Mouse (Mus musculus) stomach, embryonic 16.5 days (tissue): ENCODE data around the gene Prrx2. TPM values are rescaled to one million over a fixed set of nuclear protein-coding genes. Genes with fewer than 3 reads are reported as not detected.
A peak's percentile ranks its signal among the peaks of the same experiment; 100 is the strongest.

Experiments
- ATAC-seq: fragments of 200-750 bp; cut with Nextera tagmentation; 2 replicates; pipeline ENCODE4 v1.8.0; 2017; ENCODE audit warnings: moderate number of reproducible peaks, moderate TSS enrichment; ENCODE audit not compliant: insufficient read depth, low FRiP score
- H3K27ac ChIP-seq: fragments of 300-500 bp; sonication (generic); 2 replicates; pipeline ENCODE4 v1.5.1; 2014; ENCODE audit warnings: low read length
- H3K27me3 ChIP-seq: fragments of 300-500 bp; sonication (generic); 2 replicates; pipeline ENCODE4 v1.6.1; 2014; ENCODE audit warnings: low read length, control low read depth, mixed read lengths; ENCODE audit not compliant: control insufficient read depth, insufficient read depth
- H3K36me3 ChIP-seq: fragments of 300-500 bp; sonication (generic); 2 replicates; pipeline ENCODE4 v1.6.1; 2014; ENCODE audit warnings: low read length; ENCODE audit not compliant: control insufficient read depth, insufficient read depth
- H3K4me1 ChIP-seq: fragments of 300-500 bp; sonication (generic); 2 replicates; pipeline ENCODE4 v1.6.1; 2014; ENCODE audit warnings: low read length, control low read depth, mixed read lengths; ENCODE audit not compliant: control insufficient read depth, insufficient read depth
- H3K4me2 ChIP-seq: fragments of 300-500 bp; sonication (generic); 2 replicates; pipeline ENCODE4 v1.6.1; 2014; ENCODE audit warnings: low read depth, low read length, mixed read lengths
- H3K4me3 ChIP-seq: fragments of 300-500 bp; sonication (generic); replicated peaks from 2 replicates; pipeline ENCODE4 v1.5.1; 2014; ENCODE audit warnings: mild to moderate bottlenecking, low read length
- H3K9ac ChIP-seq: fragments of 300-500 bp; sonication (generic); 2 replicates; pipeline ENCODE4 v1.6.1; 2014; ENCODE audit warnings: low read length
- H3K9me3 ChIP-seq: fragments of 300-500 bp; sonication (generic); replicated peaks from 2 replicates; pipeline ENCODE4 v1.6.1; 2016; ENCODE audit warnings: low read length, control low read depth; ENCODE audit not compliant: control insufficient read depth
- WGBS: fragments of 180-500 bp; shearing (Covaris S2); extraction: QIAGEN DNeasy Blood & Tissue Kit; methylation state at CpG from one replicate; pipeline ENCODE4 v1.1.7; 2014; 5-methylcytosine and 5-hydroxymethylcytosine counted together
- polyA plus RNA-seq: library from polyadenylated mRNA; unstranded; fragments of >200 nt; fragmentation: Nextera tagmentation; extraction: Ambion mirVana; gene quantifications from 2 replicates; pipeline ENCODE4 v1.2.1, GENCODE M21; 2015

Gene Prrx2
- polyA plus RNA-seq, 1 experiment from 2014 or later: 3.9 TPM

DNA sequence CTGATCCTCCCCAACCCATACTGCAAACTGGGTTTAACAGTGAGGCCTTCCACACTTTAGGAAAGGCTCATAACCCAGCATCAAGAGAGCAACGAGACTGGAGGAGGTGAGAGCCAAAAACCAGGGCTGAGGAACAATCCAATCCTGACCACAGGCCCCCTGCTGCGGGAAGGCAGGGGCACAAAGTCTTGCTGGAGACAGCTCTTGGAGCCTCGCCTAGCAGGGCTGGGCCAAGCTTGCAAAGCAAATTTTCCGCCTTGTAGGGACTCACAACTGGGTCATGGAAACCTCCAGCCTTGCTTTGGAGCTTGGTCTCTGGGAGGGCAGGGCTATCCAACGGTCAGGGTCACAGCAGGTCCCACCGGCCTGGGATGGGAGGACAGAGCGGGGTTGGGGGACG is 36.1 kb downstream of the Prrx2 start:
- H3K9ac ChIP-seq: no peak overlapping the region
- no peaks in the 10 kb centered on the region for H3K9me3 ChIP-seq
- ATAC-seq: no peak
- H3K27me3 ChIP-seq: no peaks in the 10 kb centered on the region
- H3K4me2 ChIP-seq: no peak overlapping the region
- no peaks in the 10 kb centered on the region for H3K36me3 ChIP-seq
- 66% methylated on average over 8 of the region's 8 CpGs for WGBS
- no peak overlapping the region for H3K27ac ChIP-seq
- no peaks in the 10 kb centered on the region for H3K4me1 ChIP-seq
- H3K4me3 ChIP-seq: no peak overlapping the region

DNA sequence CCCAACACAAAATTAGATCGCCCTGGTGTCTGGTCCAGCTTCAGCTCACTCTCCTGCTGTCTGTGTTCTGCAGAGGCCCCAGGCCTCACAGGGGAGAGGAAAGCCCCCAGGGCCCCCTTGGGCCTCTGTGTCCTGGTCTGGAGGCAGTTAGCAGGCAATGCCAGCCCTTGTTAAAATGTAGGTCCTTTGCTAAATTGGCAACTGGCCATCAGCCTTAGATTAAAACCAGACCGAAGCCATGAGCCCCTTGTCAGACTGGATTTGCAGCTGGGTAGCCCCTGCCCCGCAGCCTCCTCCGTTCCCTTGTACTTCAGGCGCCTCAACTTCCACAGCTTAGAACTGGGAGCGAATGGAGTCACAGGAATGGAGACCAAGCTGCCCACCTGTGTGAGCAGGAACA is 37.9 kb downstream of the Prrx2 start:
- no peaks in the 10 kb centered on the region for H3K4me1 ChIP-seq
- ATAC-seq: no peak
- no peak overlapping the region for H3K4me2 ChIP-seq
- 67% methylated on average over 6 of the region's 6 CpGs for WGBS
- H3K4me3 ChIP-seq: no peak overlapping the region
- no peak overlapping the region for H3K27ac ChIP-seq
- peak overlapping the region; percentile 40; the same call in 1 of the 2 replicates for H3K9ac ChIP-seq
- H3K9me3 ChIP-seq: no peaks in the 10 kb centered on the region
- no peaks in the 10 kb centered on the region for H3K27me3 ChIP-seq
- H3K36me3 ChIP-seq: no peaks in the 10 kb centered on the region

DNA sequence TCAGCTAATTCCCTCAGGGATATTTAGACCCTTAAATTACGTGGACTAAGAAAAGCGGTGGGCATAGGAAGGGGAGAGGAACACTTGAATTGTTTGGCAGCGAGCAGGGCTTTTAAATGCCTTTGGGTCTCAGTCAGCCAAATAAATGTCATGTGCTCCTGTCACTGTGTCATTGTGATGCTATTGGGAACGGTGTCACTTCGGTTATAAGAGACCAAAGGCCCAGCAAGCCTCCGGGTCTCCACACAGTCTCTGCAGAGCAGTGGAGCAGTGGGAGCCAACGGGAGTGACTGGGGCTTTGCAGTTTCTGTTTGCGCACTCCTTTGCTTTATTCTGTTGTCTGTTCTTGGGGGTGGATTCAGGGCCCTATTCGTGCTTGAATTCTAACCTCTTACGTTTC is 39.7 kb downstream of the Prrx2 start:
- H3K4me3 ChIP-seq: no peak overlapping the region
- 49% methylated on average over 10 of the region's 10 CpGs for WGBS
- no peaks in the 10 kb centered on the region for H3K9me3 ChIP-seq
- no peaks in the 10 kb centered on the region for H3K4me1 ChIP-seq
- H3K27me3 ChIP-seq: no peaks in the 10 kb centered on the region
- no peak overlapping the region for H3K9ac ChIP-seq
- H3K4me2 ChIP-seq: no peak overlapping the region
- H3K36me3 ChIP-seq: no peaks in the 10 kb centered on the region
- no peak overlapping the region for H3K27ac ChIP-seq
- ATAC-seq: no peak

DNA sequence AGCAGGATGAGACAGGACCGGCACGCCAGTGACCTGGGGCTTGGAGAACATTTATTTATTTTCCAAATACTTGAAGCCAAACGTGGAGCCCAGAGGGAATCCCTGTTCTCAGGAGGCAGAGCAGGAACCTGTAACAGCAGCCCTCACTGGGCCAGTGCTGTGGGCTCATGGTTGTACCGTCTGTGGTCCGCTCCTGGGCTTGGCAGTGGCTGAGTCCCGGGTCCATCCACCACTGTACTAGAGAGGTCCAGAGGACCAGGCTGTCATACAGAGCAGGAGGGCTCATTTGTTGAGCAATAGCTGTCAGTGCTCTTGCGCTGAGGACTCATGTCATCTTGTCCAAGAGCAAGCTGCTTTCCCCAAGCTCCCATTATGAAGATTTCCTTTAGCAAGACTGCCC is 40.3 kb downstream of the Prrx2 start:
- 68% methylated on average over 7 of the region's 7 CpGs for WGBS
- H3K36me3 ChIP-seq: no peaks in the 10 kb centered on the region
- H3K4me2 ChIP-seq: no peak overlapping the region
- no peak overlapping the region for H3K4me3 ChIP-seq
- no peak overlapping the region for H3K27ac ChIP-seq
- H3K4me1 ChIP-seq: no peaks in the 10 kb centered on the region
- ATAC-seq: no peak
- H3K27me3 ChIP-seq: no peaks in the 10 kb centered on the region
- no peak overlapping the region for H3K9ac ChIP-seq
- H3K9me3 ChIP-seq: no peaks in the 10 kb centered on the region

DNA sequence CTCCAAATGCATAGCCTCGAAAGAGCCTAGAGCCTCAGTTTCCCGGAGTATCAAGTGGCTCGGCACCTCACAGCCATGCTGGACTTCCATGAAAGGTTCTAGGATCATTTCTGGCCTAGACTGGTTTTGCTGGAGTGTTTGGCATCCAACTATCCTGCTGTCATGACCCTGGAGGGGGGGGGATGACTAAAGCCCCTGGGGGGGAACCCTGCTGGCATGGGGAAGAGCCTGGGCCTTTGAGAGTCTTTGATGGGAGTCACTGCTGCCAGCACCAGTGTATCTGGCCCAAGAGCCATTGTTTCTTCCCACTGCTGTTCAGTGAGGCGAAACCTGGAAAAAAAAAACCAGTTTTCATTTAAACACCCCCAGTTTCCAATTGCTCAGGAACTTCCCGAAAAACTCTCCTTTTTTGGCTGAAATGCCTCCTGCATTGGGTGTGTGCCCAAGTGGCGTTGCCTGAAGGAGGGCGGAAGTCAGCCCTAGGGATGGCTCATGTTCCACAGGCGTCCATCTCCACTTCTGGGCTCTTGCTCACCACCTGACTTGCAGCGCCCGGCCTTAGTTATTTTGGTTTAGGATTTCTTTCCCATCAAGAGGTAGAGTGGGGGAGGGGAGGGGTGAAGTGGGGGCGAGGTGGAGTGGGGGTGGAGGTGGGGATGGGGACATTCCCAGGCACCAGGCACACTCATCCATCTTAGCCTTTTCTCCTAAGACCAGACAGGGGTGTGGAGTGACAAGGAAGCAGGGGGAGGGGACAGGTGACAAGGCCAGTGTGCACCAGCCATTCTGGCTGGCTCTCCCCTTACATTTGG is 41.1 kb downstream of the Prrx2 start:
- Histone ChIP-seq H3K9me3 (no peaks in the 10 kb centered on the region), H3K4me3 (no peak overlapping the region), H3K27ac (no peak overlapping the region), H3K4me1 (no peaks in the 10 kb centered on the region), H3K27me3 (no peaks in the 10 kb centered on the region), H3K9ac (no peak overlapping the region), H3K4me2 (no peak overlapping the region), H3K36me3 (no peaks in the 10 kb centered on the region)
- no peak for ATAC-seq
- WGBS: 45% methylated on average over 11 of the region's 11 CpGs

DNA sequence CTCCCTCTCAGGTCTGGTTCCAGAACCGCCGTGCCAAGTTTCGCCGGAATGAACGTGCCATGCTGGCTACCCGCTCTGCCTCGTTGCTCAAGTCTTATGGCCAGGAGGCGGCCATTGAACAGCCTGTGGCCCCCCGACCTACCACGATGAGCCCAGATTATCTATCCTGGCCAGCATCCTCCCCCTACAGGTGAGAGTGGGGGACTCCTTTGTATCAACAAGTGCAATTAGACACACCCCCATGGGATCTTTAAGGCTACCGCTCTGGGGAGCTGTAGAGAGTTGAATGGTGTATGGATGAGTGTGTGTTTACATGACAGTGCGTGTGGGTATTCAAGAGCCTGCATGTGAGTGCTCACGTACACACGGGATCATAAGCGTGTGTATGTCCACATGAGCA is 44.7 kb downstream of the Prrx2 start:
- Histone ChIP-seq H3K9ac (no peak overlapping the region), H3K9me3 (no peaks in the 10 kb centered on the region), H3K4me1 (no peaks in the 10 kb centered on the region), H3K4me2 (no peak overlapping the region), H3K36me3 (no peaks in the 10 kb centered on the region), H3K27me3 (no peaks in the 10 kb centered on the region), H3K4me3 (no peak overlapping the region), H3K27ac (no peak overlapping the region)
- ATAC-seq: no peak
- WGBS: 92% methylated on average over 15 of the region's 15 CpGs

DNA sequence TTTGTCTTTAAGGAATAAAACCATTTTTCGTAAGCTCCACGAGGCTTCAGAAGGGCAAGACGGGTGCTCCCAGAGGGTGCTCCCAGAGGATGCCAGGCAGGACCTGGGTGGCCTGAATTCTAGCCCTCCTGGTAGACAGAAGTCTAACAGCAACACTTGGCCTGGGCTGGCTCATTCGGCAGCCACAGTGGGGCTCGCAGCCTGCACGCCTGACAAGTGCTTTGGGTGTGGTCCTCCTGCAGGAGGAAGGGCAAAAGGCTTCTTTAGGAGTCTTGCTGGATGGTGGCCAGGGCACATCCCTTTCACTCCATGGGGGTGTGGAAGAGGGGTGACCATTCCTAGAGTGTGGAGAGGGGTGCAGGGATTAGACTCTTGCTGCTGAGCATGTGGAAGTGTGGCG is 46.4 kb downstream of the Prrx2 start:
- H3K4me1 ChIP-seq: peaks cover 4% of the 10 kb centered on the region
- ATAC-seq: no peak
- no peaks in the 10 kb centered on the region for H3K36me3 ChIP-seq
- no peaks in the 10 kb centered on the region for H3K27me3 ChIP-seq
- H3K4me2 ChIP-seq: no peak overlapping the region
- H3K9me3 ChIP-seq: no peaks in the 10 kb centered on the region
- WGBS: 76% methylated on average over 7 of the region's 7 CpGs
- H3K27ac ChIP-seq: no peak overlapping the region
- no peak overlapping the region for H3K9ac ChIP-seq
- no peak overlapping the region for H3K4me3 ChIP-seq

DNA sequence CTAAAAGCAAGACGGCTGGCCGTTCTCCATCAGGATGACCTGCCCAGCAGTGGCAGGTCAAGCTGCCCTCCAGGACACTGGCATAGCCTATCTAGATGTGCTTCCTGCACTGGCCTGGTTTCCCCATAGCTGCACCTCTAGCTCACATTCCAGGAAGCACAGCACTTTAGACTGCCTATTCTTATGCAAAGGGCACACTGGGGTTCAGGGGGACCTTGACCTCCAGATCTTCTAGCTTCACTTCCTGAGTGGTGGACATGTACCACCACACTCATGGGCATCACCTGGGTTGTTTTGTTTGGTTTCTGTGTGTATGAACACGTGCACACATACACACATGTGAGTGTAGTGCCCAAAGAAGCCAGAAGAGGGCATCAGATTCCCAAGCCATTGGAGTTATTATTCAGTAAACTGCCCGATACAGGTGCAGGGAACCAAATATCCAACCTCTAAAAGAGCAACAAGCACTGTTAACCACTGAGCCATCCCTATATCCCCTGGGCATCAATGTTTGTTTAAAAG is 50.1 kb downstream of the Prrx2 start:
- no peak overlapping the region for H3K27ac ChIP-seq
- 93% methylated on average over 4 of the region's 4 CpGs for WGBS
- no peak overlapping the region for H3K4me3 ChIP-seq
- no peaks in the 10 kb centered on the region for H3K36me3 ChIP-seq
- H3K9me3 ChIP-seq: no peaks in the 10 kb centered on the region
- no peak overlapping the region for H3K4me2 ChIP-seq
- H3K27me3 ChIP-seq: no peaks in the 10 kb centered on the region
- no peak for ATAC-seq
- no peak overlapping the region for H3K9ac ChIP-seq
- peaks cover 4% of the 10 kb centered on the region for H3K4me1 ChIP-seq

DNA sequence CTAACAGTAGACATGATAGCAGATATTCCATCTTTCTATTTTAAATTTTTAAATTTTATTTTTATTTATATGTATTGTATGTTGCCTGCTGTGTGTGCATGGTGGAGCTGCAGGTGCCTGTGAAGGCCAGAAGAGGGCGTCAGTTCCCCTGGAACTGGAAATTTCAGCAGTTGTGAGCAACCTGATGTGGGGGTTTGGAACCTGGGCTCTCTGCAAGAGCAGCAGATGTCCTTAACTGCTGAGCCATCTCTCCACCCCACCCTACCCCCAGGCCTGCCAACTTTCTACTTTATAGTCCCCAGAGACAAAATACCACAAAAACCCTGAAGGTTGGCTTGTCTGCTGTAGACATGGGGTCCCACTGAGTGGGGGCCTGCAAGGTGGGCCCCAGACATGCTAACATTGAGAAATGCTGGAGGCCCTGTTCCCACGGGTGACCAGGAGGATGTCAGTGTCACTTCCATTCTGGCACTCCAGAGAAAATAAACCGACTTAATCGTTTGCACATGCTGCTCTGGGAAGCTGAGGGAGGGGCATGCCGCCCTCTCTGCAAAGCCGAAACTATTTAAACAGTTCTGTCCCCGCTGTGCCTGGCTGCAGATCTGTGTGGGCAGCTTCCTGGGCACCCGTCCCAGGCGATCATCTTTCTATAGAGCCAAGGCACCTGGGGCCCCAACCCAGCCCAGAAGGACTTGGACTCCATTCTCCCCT is 50.8 kb downstream of the Prrx2 start:
- ATAC-seq: no peak
- no peak overlapping the region for H3K4me2 ChIP-seq
- H3K4me1 ChIP-seq: peaks cover 4% of the 10 kb centered on the region
- no peak overlapping the region for H3K27ac ChIP-seq
- no peaks in the 10 kb centered on the region for H3K27me3 ChIP-seq
- H3K4me3 ChIP-seq: no peak overlapping the region
- WGBS: 23% methylated on average over 9 of the region's 9 CpGs
- no peaks in the 10 kb centered on the region for H3K36me3 ChIP-seq
- no peaks in the 10 kb centered on the region for H3K9me3 ChIP-seq
- H3K9ac ChIP-seq: no peak overlapping the region
